Mouse (Mus musculus) B cell, adult 2 months (primary cell): ENCODE data around the gene Rsrp1.
"Not testable (repeated sequence)": the region's sequence is repeated elsewhere in the genome, so short reads cannot be mapped to it uniquely, and the experiment has no call there.

Experiments
- DNase-seq, 2 experiments: peaks; one replicate each; pipeline ENCODE4 v3.0.0; 2022

Rsrp1 gene

GRCm38 (mm10) chr4:134923258-134924018, at the start of gene Rsrp1:
Gene Rsrp1, plus strand, starts transcription at chr4:134923592.
- peak; percentile 93 to 94 for DNase-seq

- no peak for DNase-seq
Measured at GRCm38 (mm10) chr4:134876171-134876570, 47.2 kb upstream of the Rsrp1 start.

GRCm38 (mm10) chr4:134879410-134879981, 43.9 kb upstream of the Rsrp1 start:
- DNase-seq = peak; percentile 81 to 82

- peak; percentile 60 to 62 for DNase-seq
Measured at GRCm38 (mm10) chr4:134880041-134880440, 43.4 kb upstream of the Rsrp1 start.

GRCm38 (mm10) chr4:134883266-134883665, 40.1 kb upstream of the Rsrp1 start:
- DNase-seq = peak; percentile 69

- peak; percentile 36 to 43 for DNase-seq
Measured at GRCm38 (mm10) chr4:134883808-134884207, 39.6 kb upstream of the Rsrp1 start.

- DNase-seq = no peak
Measured at GRCm38 (mm10) chr4:134884364-134884763, 39.0 kb upstream of the Rsrp1 start.

- DNase-seq = peak; percentile 68 to 71
Measured at GRCm38 (mm10) chr4:134892096-134892495, 31.3 kb upstream of the Rsrp1 start.

GRCm38 (mm10) chr4:134897256-134897655, 26.1 kb upstream of the Rsrp1 start:
- DNase-seq = no peak

- DNase-seq = no peak
Measured at GRCm38 (mm10) chr4:134901126-134901525, 22.3 kb upstream of the Rsrp1 start.

- DNase-seq = no peak
Measured at GRCm38 (mm10) chr4:134903046-134903445, 20.3 kb upstream of the Rsrp1 start.

- DNase-seq = not testable (repeated sequence)
Measured at GRCm38 (mm10) chr4:134911406-134911805, 12.0 kb upstream of the Rsrp1 start.

GRCm38 (mm10) chr4:134913413-134913812, 10.0 kb upstream of the Rsrp1 start:
- peak; percentile 89 to 91 for DNase-seq

- DNase-seq = no peak
Measured at GRCm38 (mm10) chr4:134914122-134914863, 9.1 kb upstream of the Rsrp1 start.

- DNase-seq = peak; percentile 97
Measured at GRCm38 (mm10) chr4:134914864-134915209, 8.6 kb upstream of the Rsrp1 start, which contains the start of gene Tmem50a. Gene Tmem50a, minus strand, starts transcription at chr4:134915024.

GRCm38 (mm10) chr4:134915223-134916050, 8.0 kb upstream of the Rsrp1 start:
- DNase-seq = no peak

GRCm38 (mm10) chr4:134917194-134917593, 6.2 kb upstream of the Rsrp1 start:
- no peak for DNase-seq

- peak; percentile 52 to 53 for DNase-seq
Measured at GRCm38 (mm10) chr4:134918381-134918780, 5.0 kb upstream of the Rsrp1 start.

- DNase-seq = peak; percentile 66 to 67
Measured at GRCm38 (mm10) chr4:134919733-134920540, 3.5 kb upstream of the Rsrp1 start.

GRCm38 (mm10) chr4:134920631-134921030, 2.8 kb upstream of the Rsrp1 start:
- no peak for DNase-seq

- no peak for DNase-seq
Measured at GRCm38 (mm10) chr4:134921703-134922102, 1.7 kb upstream of the Rsrp1 start.
